Comparison of ENCODE assay signal across 13 mouse cellular contexts in genomic region chr2:32171658-32172433, GRCm38 (mm10). TPM values are rescaled to one million over a fixed set of nuclear protein-coding genes. Genes with fewer than 3 reads are reported as not detected.
DNase-seq lines count a peak whose midpoint lies in the region; ATAC-seq lines count a peak whose summit lies in the region.
"Had no signal": no experiment of that assay in that cellular context is flagged by ENCODE, and none has a peak within 500 bp of the region (broad histone marks: within the 10 kb centered on the region; RNA-seq: fewer than 3 reads in every experiment).

No protein-coding gene starts in this region.

- DNase-seq in cerebellum, postnatal 25 days: peak; percentile 16 to 51
- no peak for DNase-seq in cerebellum, postnatal 36 days
- no peak for DNase-seq in heart, postnatal 36 days
- DNase-seq in limb, embryonic 10.5 days (ENCODE audit: low spot score): no peak
- no peak for DNase-seq in kidney, adult 9 months
- DNase-seq: left cerebral cortex, postnatal 4 days; lung, postnatal 4 days had no signal

- 81% methylated on average over 14 of the region's 14 CpGs for WGBS in heart, embryonic 13.5 days
- WGBS in limb, embryonic 13.5 days: 77% methylated on average over 14 of the region's 14 CpGs
- 92% methylated on average over 14 of the region's 14 CpGs for WGBS in limb, embryonic 10.5 days
- 75% methylated on average over 14 of the region's 14 CpGs for WGBS in stomach, embryonic 14.5 days

- H3K4me3 ChIP-seq in heart, embryonic 13.5 days: no peak overlapping the region
- H3K4me3 ChIP-seq in limb, embryonic 13.5 days: no peak overlapping the region
- H3K4me3 ChIP-seq in limb, embryonic 10.5 days: no peak overlapping the region
- H3K4me3 ChIP-seq in stomach, embryonic 14.5 days (ENCODE audit: low read depth, low read length): no peak overlapping the region
- H3K4me3 ChIP-seq: liver, embryonic 15.5 days; midbrain, embryonic 13.5 days; neural tube, embryonic 13.5 days had no signal

- H3K9me3 ChIP-seq in heart, embryonic 13.5 days: no peaks in the 10 kb centered on the region
- H3K9me3 ChIP-seq in limb, embryonic 13.5 days: no peaks in the 10 kb centered on the region
- H3K9me3 ChIP-seq in limb, embryonic 10.5 days (replicated peaks): no peaks in the 10 kb centered on the region
- H3K9me3 ChIP-seq in stomach, embryonic 14.5 days (ENCODE audit: control insufficient read depth, low read depth, low read length): no peaks in the 10 kb centered on the region
- H3K9me3 ChIP-seq: liver, embryonic 15.5 days; midbrain, embryonic 13.5 days; neural tube, embryonic 13.5 days had no signal

- ATAC-seq in heart, embryonic 13.5 days (ENCODE audit: extremely low read depth, insufficient number of reproducible peaks, low FRiP score, low TSS enrichment): no peak
- no peak for ATAC-seq in limb, embryonic 13.5 days (ENCODE audit: low FRiP score, low read depth)
- no peak for ATAC-seq in stomach, embryonic 14.5 days (ENCODE audit: insufficient number of reproducible peaks, insufficient read depth, low FRiP score, low read depth)
- ATAC-seq: midbrain, embryonic 13.5 days had no signal

- intact Hi-C loops in heart, postnatal 36 days (cut with DNase I): no loop called here

- H3K9ac ChIP-seq in heart, embryonic 13.5 days: peak overlapping the region; percentile 33; the same call in 1 of the 2 replicates
- H3K9ac ChIP-seq in limb, embryonic 13.5 days: no peak overlapping the region
- H3K9ac ChIP-seq in stomach, embryonic 14.5 days (replicated peaks; ENCODE audit: low read depth, low read length): no peak overlapping the region
- H3K9ac ChIP-seq: liver, embryonic 15.5 days; midbrain, embryonic 13.5 days; neural tube, embryonic 13.5 days had no signal

- H3K4me2 ChIP-seq in heart, embryonic 13.5 days: no peak overlapping the region
- H3K4me2 ChIP-seq in limb, embryonic 13.5 days (replicated peaks): no peak overlapping the region
- H3K4me2 ChIP-seq in stomach, embryonic 14.5 days (replicated peaks; ENCODE audit: low read depth, low read length): no peak overlapping the region
- H3K4me2 ChIP-seq: liver, embryonic 15.5 days; midbrain, embryonic 13.5 days; neural tube, embryonic 13.5 days had no signal

- H3K4me1 ChIP-seq in heart, embryonic 13.5 days: peaks cover 93% of the 10 kb centered on the region
- peaks cover 80% of the 10 kb centered on the region for H3K4me1 ChIP-seq in limb, embryonic 13.5 days
- H3K4me1 ChIP-seq in limb, embryonic 10.5 days: peaks cover 77% of the 10 kb centered on the region
- H3K4me1 ChIP-seq in stomach, embryonic 14.5 days (ENCODE audit: control insufficient read depth, insufficient read depth, low read length): peaks cover 56% of the 10 kb centered on the region

- no peaks in the 10 kb centered on the region for H3K36me3 ChIP-seq in heart, embryonic 13.5 days
- H3K36me3 ChIP-seq in limb, embryonic 13.5 days: no peaks in the 10 kb centered on the region
- peaks cover 35% of the 10 kb centered on the region for H3K36me3 ChIP-seq in limb, embryonic 10.5 days
- H3K36me3 ChIP-seq in stomach, embryonic 14.5 days (ENCODE audit: control insufficient read depth, insufficient read depth, low read length): no peaks in the 10 kb centered on the region
- H3K36me3 ChIP-seq: liver, embryonic 15.5 days; midbrain, embryonic 13.5 days; neural tube, embryonic 13.5 days had no signal

- peak overlapping the region; percentile 40 for H3K27ac ChIP-seq in heart, embryonic 13.5 days (replicated peaks)
- peak overlapping the region; percentile 22; the same call in 1 of the 2 replicates for H3K27ac ChIP-seq in limb, embryonic 13.5 days
- H3K27ac ChIP-seq in limb, embryonic 10.5 days: no peak overlapping the region
- H3K27ac ChIP-seq in stomach, embryonic 14.5 days (ENCODE audit: low read length): 0 out of 2 replicates have a peak overlapping the region, but pooled peaks have one; percentile 27
- H3K27ac ChIP-seq: liver, embryonic 15.5 days; midbrain, embryonic 13.5 days; neural tube, embryonic 13.5 days had no signal

- H3K27me3 ChIP-seq in heart, embryonic 13.5 days (replicated peaks): no peaks in the 10 kb centered on the region
- no peaks in the 10 kb centered on the region for H3K27me3 ChIP-seq in limb, embryonic 13.5 days
- H3K27me3 ChIP-seq in limb, embryonic 10.5 days (ENCODE audit: low read depth, poor library complexity, severe bottlenecking): no peaks in the 10 kb centered on the region
- H3K27me3 ChIP-seq in stomach, embryonic 14.5 days (ENCODE audit: control insufficient read depth, insufficient read depth, low read length): no peaks in the 10 kb centered on the region
- H3K27me3 ChIP-seq: liver, embryonic 15.5 days; midbrain, embryonic 13.5 days; neural tube, embryonic 13.5 days had no signal

RNA-seq across cellular contexts. Expression of gene Prrc2b, which starts 21.0 kb away (rescaled TPM):
- 24.5 and 25.1 TPM in 2 replicates for polyA plus RNA-seq in heart, embryonic 13.5 days (2015; fragmentation: Nextera tagmentation; extraction: Ambion mirVana)
- 10 to 100 TPM; 75.5 to 80.0 TPM for total RNA-seq in heart, postnatal 36 days (2021)
- polyA plus RNA-seq in limb, embryonic 13.5 days (2015; fragmentation: Nextera tagmentation; extraction: Ambion mirVana): 49.0 and 52.7 TPM in 2 replicates
- 71.2 and 80.3 TPM in 2 replicates for polyA plus RNA-seq in limb, embryonic 10.5 days (2016; fragmentation: Nextera tagmentation; extraction: Ambion mirVana)
- polyA plus RNA-seq in stomach, embryonic 14.5 days (2014; fragmentation: Nextera tagmentation; extraction: Ambion mirVana): 54.2 and 59.8 TPM in 2 replicates

Comparison
In these comparisons a context has a peak if more than half of its experiments do, and no peak if none do; other contexts are left out.
1. DNase-seq: peak in cerebellum, postnatal 25 days (2 of 2); none in cerebellum, postnatal 36 days (0 of 2), heart, postnatal 36 days (0 of 2), limb, embryonic 10.5 days (single experiment) and kidney, adult 9 months (single experiment).